Mouse (Mus musculus) liver, postnatal 0 days (tissue): Measurements from ENCODE around the gene Pick1.

ENCODE experiments used
- CTCF ChIP-seq: sonication (generic); IDR thresholded peaks from 2 replicates; pipeline ENCODE4 v1.5.1; 2016; ENCODE audit warnings: antibody characterized with exemption, low read depth
- EP300 ChIP-seq: IDR thresholded peaks from 2 replicates; pipeline ENCODE4 v1.6.1; 2016; ENCODE audit warnings: antibody characterized with exemption, low read depth, mild to moderate bottlenecking

DNA sequence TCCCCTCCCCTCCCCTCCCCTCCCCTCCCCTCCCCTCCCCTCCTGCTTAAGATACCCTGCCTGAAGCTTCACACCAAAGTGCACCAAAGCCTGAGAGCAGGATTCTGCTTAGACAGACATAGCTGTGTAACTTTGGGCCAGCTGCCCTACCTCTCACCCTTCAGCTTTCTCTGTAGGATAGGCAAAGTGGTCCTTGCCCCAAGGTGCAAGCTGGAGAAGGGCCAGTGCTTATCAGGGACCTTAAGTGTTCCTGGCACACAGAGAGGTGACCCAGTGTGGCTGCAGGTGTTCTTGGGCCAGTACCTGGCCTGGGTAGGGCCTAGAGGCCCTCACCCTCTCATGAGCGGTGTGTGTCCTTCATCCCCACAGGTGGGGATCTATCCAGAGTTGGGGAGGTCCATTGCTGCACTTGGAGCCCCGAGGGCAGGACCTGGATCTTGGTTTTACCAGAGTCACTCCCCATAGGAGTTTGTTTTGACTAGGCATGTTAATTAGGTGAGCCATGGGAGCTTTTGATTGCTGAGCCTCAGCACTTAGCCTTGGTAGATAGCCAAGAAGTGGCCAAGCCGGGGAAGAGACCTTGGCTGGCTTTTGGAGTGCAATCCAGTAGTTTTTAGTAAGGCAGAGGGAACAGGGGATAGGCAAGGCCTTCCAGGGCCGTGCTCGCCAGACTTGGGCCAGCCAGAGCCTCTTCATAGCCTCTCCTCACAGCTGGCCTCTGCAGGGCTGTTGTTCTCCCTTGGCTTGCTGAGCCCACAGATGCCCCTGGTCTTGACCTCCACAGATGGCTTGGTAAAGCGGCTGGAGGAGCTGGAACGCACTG, 15.3 kb downstream of the Pick1 start:
- TF ChIP-seq CTCF (no peak), EP300 (no peak)
